Mouse (Mus musculus) left cerebral cortex, postnatal 25 days (tissue): ENCODE results near the gene Sh2d3c. TPM values are rescaled to one million over a fixed set of nuclear protein-coding genes. Genes with fewer than 3 reads are reported as not detected.

Source experiments
- DNase-seq, 2 experiments: peaks; one replicate each; pipeline ENCODE4 v3.0.0; 2022; ENCODE audit warnings: low spot score in 2 of 2, mixed read lengths in 1 of 2
- intact Hi-C: fragments of 180-260 bp; cut with DNase I; formaldehyde crosslinking; loops from one replicate; pipeline ENCODE4 v1.15.1; 2025
- microRNA-seq, 2 experiments: library from miRNA; unstranded; fragments of <30 nt; microRNA quantifications; one replicate each; pipeline ENCODE4 v1.2.0; 2022
- total RNA-seq, 2 experiments: library from RNA; stranded (reverse); gene quantifications; 2 replicates each; pipeline ENCODE4 v1.2.3; 2021

Sh2d3c gene
- total RNA-seq, 2 experiments from 2014 or later, result 27.8 to 30.8 TPM

DNA sequence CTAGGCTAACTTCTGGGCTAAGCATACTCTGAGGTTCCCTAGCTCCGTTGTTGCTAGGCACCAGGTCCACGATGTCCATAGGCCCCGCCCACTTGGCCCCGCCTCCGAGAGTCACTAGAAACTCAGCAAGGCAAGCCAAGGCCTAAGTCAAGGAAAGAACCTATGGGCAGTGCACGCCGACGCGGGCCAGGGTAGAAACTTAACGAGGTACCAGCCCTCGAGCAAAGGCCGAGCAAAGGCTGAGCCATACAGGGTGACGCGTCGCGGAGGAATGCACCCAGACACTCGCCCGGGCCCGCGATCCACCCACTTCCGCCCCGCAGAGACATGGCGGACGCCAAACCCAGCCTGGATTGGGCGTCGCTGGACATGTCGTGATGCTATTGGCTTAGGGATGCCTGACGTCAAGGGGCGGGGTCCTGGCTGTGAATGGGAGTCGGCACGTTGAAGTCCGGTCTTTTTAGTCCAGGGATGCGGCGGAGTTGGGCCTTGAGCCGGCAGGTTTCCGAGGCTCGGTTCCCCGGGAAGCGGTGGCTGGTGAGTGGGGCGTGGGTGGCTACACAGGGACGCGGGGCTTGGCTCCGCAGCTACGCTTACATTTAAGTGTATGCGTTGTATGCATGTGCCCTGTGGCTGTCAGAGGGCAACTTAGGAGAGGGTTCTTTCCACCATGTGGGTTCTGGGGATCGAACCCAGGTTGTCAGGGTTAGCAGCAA lies 54.7 kb downstream of the Sh2d3c start, which contains the start of the genes Ttc16 and Ptrh1:
Gene Ttc16 (minus strand): TSS at position 275 of the 716 bp plus-strand sequence.
Gene Ptrh1 (plus strand): TSS at position 428 of the 716 bp plus-strand sequence.
- intact Hi-C loops, result no loop called here
- DNase-seq, result peak; percentile 98

DNA sequence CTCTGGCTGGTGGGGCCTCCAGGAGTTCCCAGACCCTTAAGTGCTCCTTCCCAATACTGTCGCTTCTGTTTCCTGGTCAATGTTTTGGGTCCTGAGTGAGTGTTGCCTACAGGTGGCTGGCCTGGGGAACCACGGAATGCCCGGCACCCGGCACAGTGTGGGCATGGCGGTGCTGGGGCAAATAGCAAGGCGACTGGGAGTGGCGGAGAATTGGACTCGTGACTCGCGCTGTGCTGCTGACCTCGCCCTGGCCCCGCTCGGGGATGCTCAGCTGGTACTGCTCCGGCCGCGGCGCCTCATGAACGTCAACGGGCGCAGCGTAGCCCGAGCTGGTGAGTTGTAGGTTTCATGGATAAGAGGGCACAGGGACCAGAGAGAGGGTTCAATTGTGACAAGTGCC lies 55.3 kb downstream of the Sh2d3c start:
- intact Hi-C loops, result no loop called here
- DNase-seq, result no peak

DNA sequence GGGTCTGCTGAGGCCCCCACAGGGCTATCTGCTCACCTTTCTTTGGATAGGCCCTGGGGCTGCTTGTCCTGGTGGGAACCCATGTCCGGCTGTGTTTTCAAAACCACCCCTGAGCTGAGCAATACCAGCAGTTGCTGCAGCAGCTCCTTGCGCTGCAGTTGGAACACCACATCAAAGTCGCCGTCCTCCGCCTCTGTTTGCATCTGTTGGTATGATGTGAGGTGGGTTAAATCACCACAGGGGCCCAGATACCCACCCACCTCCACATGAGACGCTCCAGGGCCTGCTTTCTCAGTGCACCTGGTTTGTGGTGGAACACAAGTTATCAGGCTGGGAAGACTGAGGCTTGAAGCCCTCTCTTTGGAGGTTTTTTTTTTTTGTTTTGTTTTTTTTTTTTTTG lies 57.2 kb downstream of the Sh2d3c start:
- intact Hi-C loops, result no loop called here

DNA sequence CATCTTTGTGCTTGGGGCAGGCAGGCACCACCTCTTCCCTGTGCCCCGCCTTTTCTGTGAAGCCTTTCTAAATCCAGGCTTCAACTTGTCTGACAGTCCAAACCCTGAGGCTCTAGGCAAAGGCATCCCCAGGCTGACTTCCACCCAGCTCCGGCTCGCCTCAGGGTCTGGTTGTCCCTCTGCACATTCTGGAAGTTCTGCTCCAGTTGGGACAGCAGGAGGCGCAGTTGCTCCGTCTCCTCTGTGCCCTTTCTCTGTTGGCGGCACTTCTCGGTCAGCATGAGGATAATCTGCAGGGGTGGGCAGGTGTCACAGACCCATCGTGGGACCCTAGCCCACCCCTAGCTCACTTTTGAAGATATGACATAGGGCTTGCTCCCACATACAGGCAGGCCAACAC lies 58.3 kb downstream of the Sh2d3c start:
- intact Hi-C loops, result loop anchor here (1.0 kb wide), 1 partner anchor 75 kb away; no protein-coding TSS in a partner anchor
- peak; percentile 48 to 70 for DNase-seq

More for the DNA sequence above, 57.2 kb downstream of the Sh2d3c start:
- no peak for DNase-seq

DNA sequence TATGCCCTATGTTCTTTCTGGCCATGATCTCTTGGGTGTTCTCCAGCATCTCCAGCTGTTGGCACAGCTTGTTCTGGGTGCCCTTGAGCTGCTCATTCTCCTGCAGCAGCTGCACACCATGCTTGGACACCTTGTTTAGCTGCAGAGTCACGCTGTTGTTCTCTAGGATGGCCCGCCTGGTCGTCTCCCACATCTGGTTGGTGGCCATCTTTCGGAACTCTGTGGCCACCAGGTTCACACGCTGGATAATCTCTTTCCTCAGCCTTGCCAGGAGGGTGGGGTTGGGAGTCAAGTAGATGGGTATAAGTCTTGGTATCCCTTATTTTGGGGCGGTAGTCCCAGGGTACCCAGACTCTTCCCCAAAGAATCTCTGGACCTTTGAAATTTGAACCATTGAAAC lies 58.9 kb downstream of the Sh2d3c start:
- intact Hi-C loops, result loop anchor here (1.0 to 5.0 kb wide), 2 partner anchors 75 to 148 kb away; no protein-coding TSS in a partner anchor
- no peak for DNase-seq

DNA sequence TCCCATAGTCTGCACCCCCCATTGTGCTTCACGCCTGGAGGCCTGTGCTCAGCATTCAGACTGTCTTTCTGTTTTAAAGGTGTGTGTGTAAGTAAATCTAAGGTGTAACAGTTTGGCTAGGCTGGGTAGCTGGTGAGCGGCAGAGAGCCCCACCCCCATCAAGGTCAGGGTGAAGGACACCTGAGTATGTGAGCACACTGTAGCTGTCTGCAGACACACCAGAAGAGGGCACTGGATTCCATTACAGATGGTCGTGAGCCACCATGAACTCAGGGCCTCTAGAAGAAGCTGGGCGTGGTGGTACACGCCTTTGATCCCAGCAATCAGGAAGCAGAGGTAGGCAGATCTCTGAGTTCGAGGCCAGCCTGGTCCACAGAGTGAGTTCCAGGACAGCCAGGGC lies 60.9 kb downstream of the Sh2d3c start:
- DNase-seq, result no peak
- intact Hi-C loops, result loop anchor here (5.0 kb wide), 1 partner anchor 146 kb away; no protein-coding TSS in a partner anchor

DNA sequence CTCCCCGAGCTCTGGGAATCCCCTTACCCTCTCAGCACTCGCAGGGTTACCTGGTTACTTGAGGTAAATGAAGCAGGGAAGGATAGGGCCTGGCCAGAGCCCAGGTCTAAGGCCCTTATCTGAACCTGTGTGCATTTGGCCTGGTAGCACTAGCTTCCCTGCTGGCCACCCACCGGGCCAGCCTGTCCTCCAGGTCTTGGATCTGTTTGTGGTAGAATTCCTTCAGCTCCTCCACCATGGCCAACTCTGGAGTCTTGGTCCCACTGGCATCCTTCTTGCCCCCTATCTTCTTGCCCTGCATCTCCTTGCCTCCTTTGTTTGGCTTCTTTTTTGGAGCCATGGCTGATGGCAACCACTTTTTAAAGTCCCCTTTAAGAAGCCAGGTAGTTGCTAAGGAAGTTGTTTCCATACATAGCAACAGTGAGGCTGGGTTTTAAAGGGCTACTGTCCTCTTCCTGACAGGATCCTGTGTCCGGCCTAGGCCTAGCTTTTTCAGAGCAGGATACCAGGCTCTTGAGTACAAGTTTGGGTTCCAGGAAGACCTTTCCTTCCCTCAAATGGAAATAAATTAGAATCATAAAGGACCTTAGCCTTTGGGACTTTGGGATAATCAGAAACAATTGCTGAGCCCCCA lies 63.3 kb downstream of the Sh2d3c start, which contains the start of gene Cfap157:
Gene Cfap157 (minus strand): TSS at position 381 of the 634 bp plus-strand sequence.
- peak in 1 of 2 experiments; percentile 55 for DNase-seq
- intact Hi-C loops, result loop anchor here (5.0 kb wide), 1 partner anchor 143 kb away; no protein-coding TSS in a partner anchor

DNA sequence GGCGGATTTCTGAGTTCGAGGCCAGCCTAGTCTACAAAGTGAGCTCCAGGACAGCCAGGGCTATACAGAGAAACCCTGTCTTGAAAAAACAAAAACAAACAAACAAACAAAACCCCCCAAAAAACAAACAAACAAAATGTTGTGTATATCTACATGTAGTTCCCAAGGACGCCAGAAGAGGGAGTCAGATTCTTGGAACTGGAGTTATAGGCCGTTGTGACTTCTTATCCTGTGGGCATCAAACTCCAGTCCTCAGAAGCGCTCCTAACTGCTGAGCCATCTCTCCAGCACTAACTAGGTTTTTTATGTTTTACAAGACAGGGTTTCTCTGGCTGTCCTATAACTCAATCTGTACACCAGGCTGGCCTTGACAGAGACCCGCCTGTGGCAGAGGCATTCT lies 66.3 kb downstream of the Sh2d3c start:
- intact Hi-C loops, result no loop called here
- peak in 1 of 2 experiments; percentile 40 for DNase-seq

DNA sequence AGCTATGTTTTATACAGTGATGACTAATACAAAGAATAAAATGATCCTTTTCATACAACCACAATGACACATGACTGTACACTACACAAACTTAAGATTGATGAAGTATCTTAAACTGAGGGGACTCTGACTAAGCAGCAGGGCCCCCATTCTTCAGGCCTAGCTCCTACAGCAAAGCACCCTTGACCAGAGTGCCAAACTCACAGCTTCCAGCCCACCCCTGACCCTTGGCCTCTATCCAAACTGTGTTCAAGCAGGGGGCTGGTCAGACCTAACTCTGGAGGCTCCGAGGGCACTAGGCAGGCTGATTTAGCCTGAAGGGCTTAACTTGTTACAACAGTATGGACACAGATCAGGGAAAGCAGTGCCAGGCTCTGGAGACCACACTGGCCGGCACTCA lies 67.7 kb downstream of the Sh2d3c start:
- DNase-seq, result no peak

DNA sequence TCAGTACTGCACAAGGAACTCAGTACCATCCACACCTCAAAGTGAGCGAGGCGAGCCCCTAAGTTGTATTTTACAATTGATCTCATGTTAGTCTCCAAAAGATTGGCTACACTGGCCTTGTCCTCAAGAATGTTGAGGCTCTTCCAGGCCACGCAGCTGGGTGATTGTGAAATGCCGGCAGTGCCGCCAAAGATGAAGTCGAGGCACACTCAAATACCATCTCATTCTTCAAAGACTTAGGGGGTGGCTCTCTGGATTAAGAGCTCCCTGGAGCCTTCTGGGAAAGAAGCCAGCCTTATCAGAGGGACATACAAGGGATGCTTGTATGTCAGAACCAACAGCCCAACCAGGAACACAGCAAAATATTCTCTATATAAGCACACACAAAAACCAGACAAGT lies 70.4 kb downstream of the Sh2d3c start:
- DNase-seq, result peak in 1 of 2 experiments; percentile 24
- intact Hi-C loops, result no loop called here

More for the DNA sequence above, 67.7 kb downstream of the Sh2d3c start:
- intact Hi-C loops, result no loop called here

DNA sequence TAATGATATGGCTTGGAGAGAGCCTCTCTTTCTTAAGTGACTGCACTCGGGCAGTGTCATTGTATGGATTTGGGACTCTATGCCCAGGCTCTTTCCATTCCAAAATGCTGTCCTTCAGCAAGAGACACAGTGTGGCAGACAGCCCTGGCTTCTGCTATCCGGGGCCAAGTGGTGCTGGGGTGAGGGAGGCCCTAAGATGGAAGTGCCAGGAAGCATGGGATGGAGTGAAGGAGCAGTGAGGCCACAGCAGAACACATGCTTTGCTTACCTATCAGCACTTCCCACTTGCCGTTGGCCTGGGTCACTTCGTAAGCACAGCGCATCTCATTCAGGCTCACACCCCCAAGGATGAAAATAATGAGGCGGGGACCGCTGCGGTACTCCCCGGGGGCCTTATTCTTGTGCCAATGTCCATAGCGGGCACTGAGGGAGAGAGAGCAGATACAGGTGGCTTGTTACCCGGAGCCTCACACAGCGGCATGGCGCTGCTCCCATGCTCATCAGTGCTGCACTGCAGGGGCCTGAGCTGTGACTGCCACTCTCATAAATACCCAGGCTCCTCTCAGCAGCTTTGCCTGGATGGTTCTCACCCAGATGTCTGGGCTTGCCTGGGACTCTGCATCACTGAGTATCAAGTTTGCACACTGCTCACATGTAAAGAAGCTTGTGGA lies 75.0 kb downstream of the Sh2d3c start:
- intact Hi-C loops, result no loop called here
- DNase-seq, result no peak

DNA sequence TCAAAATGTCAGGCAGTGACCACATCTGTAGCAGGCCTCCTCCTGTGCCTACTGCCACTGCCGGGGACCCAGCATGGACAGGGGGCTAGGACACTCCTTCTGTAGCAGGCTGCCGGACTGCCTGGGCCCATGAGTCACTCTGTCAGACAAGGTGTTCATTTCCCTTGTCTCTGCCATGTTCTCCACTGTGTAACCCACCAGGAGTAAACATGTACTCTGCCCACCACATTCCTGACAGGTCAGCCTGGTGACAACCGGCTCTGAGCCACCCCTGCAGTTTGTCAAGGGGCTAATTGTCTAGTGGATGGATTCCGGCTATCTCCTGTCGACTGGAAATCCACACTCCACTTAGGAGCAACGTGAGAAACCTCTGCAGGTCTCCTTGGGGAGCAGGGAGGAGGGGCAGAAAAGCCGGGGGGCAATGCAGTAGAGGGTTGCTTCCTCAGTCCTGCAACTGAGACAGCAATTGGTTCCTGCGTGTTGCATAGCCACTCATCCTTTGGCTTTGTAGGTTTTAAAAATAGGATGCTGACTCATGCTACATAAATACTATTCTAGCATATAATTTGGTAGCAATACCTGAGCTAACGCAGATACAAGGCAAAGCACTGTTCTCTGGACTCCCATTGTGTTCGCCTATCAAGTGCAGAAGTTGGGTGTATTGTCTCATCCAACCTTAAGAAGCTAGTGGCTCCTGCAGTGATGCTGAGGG lies 77.6 kb downstream of the Sh2d3c start:
- intact Hi-C loops, result no loop called here
- DNase-seq, result peak in 1 of 2 experiments; percentile 69

Small RNAs within 50 kb of the gene (microRNA-seq; reads per million reads assigned to microRNA genes)
- gene Gm47291 (0 reads per million in 2 experiments), gene Mir2861 (0 to 0.99 reads per million in 2 experiments), gene Mir3960 (0 to 0.34 reads per million in 2 experiments), gene Mir8093 (0.67 to 0.74 reads per million in 2 experiments)

Other genes with a start within 250 kb of the Sh2d3c start
- gene Fam102a, start 185.7 kb upstream of the Sh2d3c start, total RNA-seq, result 10 to 100 TPM; 52.2 to 57.8 TPM
- 10 to 100 TPM; 76.1 to 81.8 TPM for gene Dpm2, start 150.2 kb upstream of the Sh2d3c start, total RNA-seq
- 1 to 10 TPM; 7.5 to 8.3 TPM for gene Pip5kl1, start 146.3 kb upstream of the Sh2d3c start, total RNA-seq
- under 1 TPM; 0.80 to 0.94 TPM for gene 9430097D07Rik, start 145.4 kb upstream of the Sh2d3c start, total RNA-seq
- 10 to 100 TPM; 40.1 to 41.1 TPM for gene St6galnac4, start 134.0 kb upstream of the Sh2d3c start, total RNA-seq
- 100 to 1,000 TPM; 112 to 117 TPM for gene St6galnac6, start 121.3 kb upstream of the Sh2d3c start, total RNA-seq
- 100 to 1,000 TPM; 157 to 159 TPM for gene Ak1, start 99.3 kb upstream of the Sh2d3c start, total RNA-seq
- gene Eng, start 74.5 kb upstream of the Sh2d3c start, total RNA-seq, result 10 to 100 TPM; 21.9 to 25.0 TPM
- gene Fpgs, start 16.9 kb upstream of the Sh2d3c start, total RNA-seq, result 1 to 10 TPM; 7.1 to 9.4 TPM
- 100 to 1,000 TPM; 114 to 118 TPM for gene Cdk9, start 8.0 kb upstream of the Sh2d3c start, total RNA-seq
- 1 to 10 TPM; 2.3 to 2.4 TPM for gene 6330409D20Rik, start 20.0 kb downstream of the Sh2d3c start, total RNA-seq
- 10 to 100 TPM; 29.9 to 31.0 TPM for gene Tor2a, start 36.2 kb downstream of the Sh2d3c start, total RNA-seq
- gene Ttc16, start 54.6 kb downstream of the Sh2d3c start, total RNA-seq, result under 1 TPM; 0.27 to 0.87 TPM
- 1 to 10 TPM; 7.3 to 8.2 TPM for gene Ptrh1, start 54.7 kb downstream of the Sh2d3c start, total RNA-seq
- gene Cfap157, start 63.4 kb downstream of the Sh2d3c start, total RNA-seq, result under 1 TPM in 1 of 2 experiments, not detected in 1; 0.62 TPM
- gene Stxbp1, start 126.2 kb downstream of the Sh2d3c start, total RNA-seq, result 1,000 to 10,000 TPM in 1 of 2 experiments, 100 to 1,000 TPM in 1; 957 to 1,021 TPM
- gene Fam129b, start 155.1 kb downstream of the Sh2d3c start, total RNA-seq, result 10 to 100 TPM; 20.8 to 24.6 TPM
- gene Rpl12, start 240.5 kb downstream of the Sh2d3c start, total RNA-seq, result 100 to 1,000 TPM; 103 to 104 TPM
- gene Lrsam1, start 240.6 kb downstream of the Sh2d3c start, total RNA-seq, result 10 to 100 TPM; 35.4 to 43.8 TPM